Mouse (Mus musculus): ENCODE measurements around the gene AU022252. TPM values are rescaled to one million over a fixed set of nuclear protein-coding genes. Genes with fewer than 3 reads are reported as not detected.

Gene AU022252
- polyA plus RNA-seq, 1 experiment from 2014 or later: 27.3 TPM

- Histone ChIP-seq H3K9ac (ENCODE audit: low read depth, low read length) (no peak overlapping the region), H3K4me2 (ENCODE audit: low read depth, low read length) (no peak overlapping the region), H3K9me3 (ENCODE audit: control insufficient read depth, low read length) (no peaks in the 10 kb centered on the region), H3K27ac (ENCODE audit: low read length) (no peak overlapping the region), H3K27me3 (replicated peaks; ENCODE audit: control insufficient read depth, insufficient read depth, low read length) (no peaks in the 10 kb centered on the region), H3K4me1 (ENCODE audit: control insufficient read depth, insufficient read depth, low read length) (no peaks in the 10 kb centered on the region), H3K36me3 (ENCODE audit: control insufficient read depth, insufficient read depth, low read length) (no peaks in the 10 kb centered on the region), H3K4me3 (ENCODE audit: low read length) (no peak overlapping the region)
- no peak for ATAC-seq
- WGBS: 68% methylated on average over 4 of the region's 4 CpGs
Measured at GRCm38 (mm10) chr4:119162990-119163389, 69.5 kb downstream of the AU022252 start.

DNA sequence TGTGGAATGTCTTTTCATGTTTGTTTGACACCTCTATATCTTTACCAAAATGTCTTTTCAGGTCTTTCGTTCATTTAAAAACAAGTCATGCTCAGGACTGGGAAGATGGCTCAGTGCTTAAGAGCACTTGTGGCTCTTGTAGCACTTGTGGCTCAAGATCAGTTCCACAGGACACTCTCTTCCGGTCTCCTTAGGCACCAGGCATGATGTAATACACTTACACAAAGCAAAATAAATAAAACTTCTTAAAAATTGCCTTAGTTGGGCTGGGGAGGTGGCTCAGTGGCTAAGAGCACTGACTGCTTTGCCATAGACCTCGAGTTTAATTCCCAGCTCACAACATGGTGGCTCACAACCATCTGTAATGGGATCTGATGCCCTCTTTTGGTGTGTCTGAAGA, 71.2 kb downstream of the AU022252 start:
- Histone ChIP-seq H3K36me3 (ENCODE audit: control insufficient read depth, insufficient read depth, low read length) (no peaks in the 10 kb centered on the region), H3K4me3 (ENCODE audit: low read length) (no peak overlapping the region), H3K27me3 (replicated peaks; ENCODE audit: control insufficient read depth, insufficient read depth, low read length) (no peaks in the 10 kb centered on the region), H3K27ac (ENCODE audit: low read length) (no peak overlapping the region), H3K4me1 (ENCODE audit: control insufficient read depth, insufficient read depth, low read length) (no peaks in the 10 kb centered on the region), H3K9me3 (ENCODE audit: control insufficient read depth, low read length) (no peaks in the 10 kb centered on the region), H3K9ac (ENCODE audit: low read depth, low read length) (no peak overlapping the region), H3K4me2 (ENCODE audit: low read depth, low read length) (no peak overlapping the region)
- 72% methylated on average over 3 of the region's 3 CpGs for WGBS
- no peak for ATAC-seq

DNA sequence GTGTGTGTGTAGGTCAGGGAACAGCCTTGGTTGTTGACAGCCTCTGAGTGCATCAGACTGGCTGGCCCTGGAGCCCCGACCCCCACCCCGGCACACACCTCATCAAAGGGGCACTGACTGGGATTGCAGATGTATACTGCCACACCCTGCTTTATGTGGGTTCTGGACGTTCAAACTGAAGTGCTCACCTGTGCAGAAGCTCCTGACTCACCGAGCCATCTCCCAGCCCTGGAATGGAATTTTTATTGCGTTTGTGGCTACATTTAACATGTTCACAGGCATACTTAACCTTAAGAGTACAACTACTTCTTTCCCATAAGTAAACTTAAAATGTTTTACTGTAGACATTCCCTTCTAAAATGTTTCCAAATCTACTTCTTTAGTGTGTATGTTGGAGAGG, 74.6 kb downstream of the AU022252 start:
- Histone ChIP-seq H3K9me3 (ENCODE audit: control insufficient read depth, low read length) (no peaks in the 10 kb centered on the region), H3K27ac (ENCODE audit: low read length) (0 out of 2 replicates have a peak overlapping the region, but pooled peaks have one; percentile 8), H3K4me1 (ENCODE audit: control insufficient read depth, insufficient read depth, low read length) (no peaks in the 10 kb centered on the region), H3K4me3 (ENCODE audit: low read length) (no peak overlapping the region), H3K4me2 (ENCODE audit: low read depth, low read length) (no peak overlapping the region), H3K9ac (ENCODE audit: low read depth, low read length) (no peak overlapping the region), H3K36me3 (ENCODE audit: control insufficient read depth, insufficient read depth, low read length) (no peaks in the 10 kb centered on the region), H3K27me3 (replicated peaks; ENCODE audit: control insufficient read depth, insufficient read depth, low read length) (no peaks in the 10 kb centered on the region)
- 61% methylated on average over 5 of the region's 5 CpGs for WGBS
- peak; percentile 91 for ATAC-seq

- no peak for ATAC-seq
- no peaks in the 10 kb centered on the region for H3K36me3 ChIP-seq (ENCODE audit: control insufficient read depth, insufficient read depth, low read length)
- no peak overlapping the region for H3K9ac ChIP-seq (ENCODE audit: low read depth, low read length)
- no peaks in the 10 kb centered on the region for H3K27me3 ChIP-seq (replicated peaks; ENCODE audit: control insufficient read depth, insufficient read depth, low read length)
- no peak overlapping the region for H3K4me3 ChIP-seq (ENCODE audit: low read length)
- no peak overlapping the region for H3K4me2 ChIP-seq (ENCODE audit: low read depth, low read length)
- 35% methylated on average over 2 of the region's 2 CpGs for WGBS
- no peak overlapping the region for H3K27ac ChIP-seq (ENCODE audit: low read length)
- no peaks in the 10 kb centered on the region for H3K9me3 ChIP-seq (ENCODE audit: control insufficient read depth, low read length)
- H3K4me1 ChIP-seq (ENCODE audit: control insufficient read depth, insufficient read depth, low read length): no peaks in the 10 kb centered on the region
Measured at GRCm38 (mm10) chr4:119157186-119157585, 75.3 kb downstream of the AU022252 start.

Other genes with a start within 250 kb of the AU022252 start
- gene Slc2a1, start 124.0 kb downstream of the AU022252 start, polyA plus RNA-seq (2015; fragmentation: Nextera tagmentation; extraction: Ambion mirVana): 149 and 156 TPM in 2 replicates
- 4.3 and 5.0 TPM in 2 replicates for gene Zfp691, start 58.5 kb downstream of the AU022252 start, polyA plus RNA-seq (2015; fragmentation: Nextera tagmentation; extraction: Ambion mirVana)
- 2.4 and 4.7 TPM in 2 replicates for gene Ermap, start 42.7 kb downstream of the AU022252 start, polyA plus RNA-seq (2015; fragmentation: Nextera tagmentation; extraction: Ambion mirVana)
- gene Svbp, start 37.4 kb downstream of the AU022252 start, polyA plus RNA-seq (2015; fragmentation: Nextera tagmentation; extraction: Ambion mirVana): 92.4 and 100 TPM in 2 replicates
- gene Tmem269, start 14.5 kb downstream of the AU022252 start, polyA plus RNA-seq (2015; fragmentation: Nextera tagmentation; extraction: Ambion mirVana): not detected in 2 replicates
- 22.4 and 23.9 TPM in 2 replicates for gene P3h1, start 203 bp upstream of the AU022252 start, polyA plus RNA-seq (2015; fragmentation: Nextera tagmentation; extraction: Ambion mirVana)
- 0.28 and 0.60 TPM in 2 replicates for gene Cldn19, start 22.7 kb upstream of the AU022252 start, polyA plus RNA-seq (2015; fragmentation: Nextera tagmentation; extraction: Ambion mirVana)
- gene Ybx1, start 61.9 kb upstream of the AU022252 start, polyA plus RNA-seq (2015; fragmentation: Nextera tagmentation; extraction: Ambion mirVana): 420 and 457 TPM in 2 replicates
- 69.6 and 73.9 TPM in 2 replicates for gene Ppih, start 87.8 kb upstream of the AU022252 start, polyA plus RNA-seq (2015; fragmentation: Nextera tagmentation; extraction: Ambion mirVana)
- gene Ccdc30, start 182.8 kb upstream of the AU022252 start, polyA plus RNA-seq (2015; fragmentation: Nextera tagmentation; extraction: Ambion mirVana): 2.7 and 2.8 TPM in 2 replicates
- gene Ppcs, start 189.7 kb upstream of the AU022252 start, polyA plus RNA-seq (2015; fragmentation: Nextera tagmentation; extraction: Ambion mirVana): 51.4 and 52.3 TPM in 2 replicates
- gene Zmynd12, start 190.1 kb upstream of the AU022252 start, polyA plus RNA-seq (2015; fragmentation: Nextera tagmentation; extraction: Ambion mirVana): 0.99 and 1.2 TPM in 2 replicates